Mouse (Mus musculus): Measurements from ENCODE around the gene Fggy. TPM values are rescaled to one million over a fixed set of nuclear protein-coding genes. Genes with fewer than 3 reads are reported as not detected.

The Fggy gene
- total and polyA plus RNA-seq, 3 experiments = 3.8 to 9.7 (median 7.4) TPM

GRCm38 (mm10) chr4:95850044-95850739 is 292.9 kb downstream of the Fggy start:
- Histone ChIP-seq H3K9ac (ENCODE audit: low read depth, low read length) (no peak overlapping the region), H3K36me3 (ENCODE audit: control insufficient read depth, insufficient read depth, low read length) (peaks cover 5% of the 10 kb centered on the region), H3K4me3 (no peak overlapping the region), H3K79me2 (replicated peaks; ENCODE audit: control insufficient read depth, insufficient read depth, low read length) (no peaks in the 10 kb centered on the region), H3K27me3 (ENCODE audit: control insufficient read depth, insufficient read depth, low read length) (no peaks in the 10 kb centered on the region), H3K27ac (peak overlapping the region; percentile 34; the same call in 1 of the 2 replicates), H3K4me1 (ENCODE audit: control insufficient read depth, insufficient read depth, low read length) (peaks cover 15% of the 10 kb centered on the region)
- intact Hi-C loops (cut with DNase I) = no loop called here
- no peak for TF ChIP-seq CTCF (IDR thresholded peaks at IDR 0.05)
- no peak for TF ChIP-seq POLR2A (IDR thresholded peaks at IDR 0.05; ENCODE audit: insufficient read depth, low read depth, low read length)
- no peak for TF ChIP-seq EP300 (IDR thresholded peaks at IDR 0.05; ENCODE audit: insufficient read depth, low read depth, low read length)
- WGBS = 71% methylated on average over 6 of the region's 6 CpGs
- DNase-seq = no peak

GRCm38 (mm10) chr4:95852257-95852656 is 294.9 kb downstream of the Fggy start:
- intact Hi-C loops (cut with DNase I) = no loop called here
- Histone ChIP-seq H3K9ac (ENCODE audit: low read depth, low read length) (no peak overlapping the region), H3K36me3 (ENCODE audit: control insufficient read depth, insufficient read depth, low read length) (0 out of 2 replicates have a peak, but pooled peaks cover 2% of the 10 kb centered on the region), H3K79me2 (replicated peaks; ENCODE audit: control insufficient read depth, insufficient read depth, low read length) (no peaks in the 10 kb centered on the region), H3K4me3 (no peak overlapping the region), H3K27ac (no peak overlapping the region), H3K4me1 (ENCODE audit: control insufficient read depth, insufficient read depth, low read length) (peaks cover 5% of the 10 kb centered on the region), H3K27me3 (ENCODE audit: control insufficient read depth, insufficient read depth, low read length) (no peaks in the 10 kb centered on the region)
- WGBS = 71% methylated on average over 2 of the region's 2 CpGs
- DNase-seq = no peak
- TF ChIP-seq POLR2A (IDR thresholded peaks at IDR 0.05; ENCODE audit: insufficient read depth, low read depth, low read length) (no peak), CTCF (IDR thresholded peaks at IDR 0.05) (no peak), EP300 (IDR thresholded peaks at IDR 0.05; ENCODE audit: insufficient read depth, low read depth, low read length) (no peak)

- no peak overlapping the region for H3K27ac ChIP-seq
Observed at GRCm38 (mm10) chr4:95856008-95856407, 298.7 kb downstream of the Fggy start.

GRCm38 (mm10) chr4:95860601-95861000 is 303.3 kb downstream of the Fggy start:
- DNase-seq = no peak
- no peaks in the 10 kb centered on the region for H3K36me3 ChIP-seq (ENCODE audit: control insufficient read depth, insufficient read depth, low read length)
- H3K27ac ChIP-seq = no peak overlapping the region
- no peaks in the 10 kb centered on the region; the same call in none of the 2 replicates for H3K4me1 ChIP-seq (ENCODE audit: control insufficient read depth, insufficient read depth, low read length)
- no peak overlapping the region for H3K4me3 ChIP-seq
- no peaks in the 10 kb centered on the region for H3K79me2 ChIP-seq (replicated peaks; ENCODE audit: control insufficient read depth, insufficient read depth, low read length)
- TF ChIP-seq POLR2A (IDR thresholded peaks at IDR 0.05; ENCODE audit: insufficient read depth, low read depth, low read length) = no peak
- TF ChIP-seq CTCF (IDR thresholded peaks at IDR 0.05) = no peak
- no peak for TF ChIP-seq EP300 (IDR thresholded peaks at IDR 0.05; ENCODE audit: insufficient read depth, low read depth, low read length)
- H3K9ac ChIP-seq (ENCODE audit: low read depth, low read length) = no peak overlapping the region
- WGBS = 59% methylated on average over 3 of the region's 3 CpGs
- intact Hi-C loops (cut with DNase I) = no loop called here
- no peaks in the 10 kb centered on the region for H3K27me3 ChIP-seq (ENCODE audit: control insufficient read depth, insufficient read depth, low read length)

More at GRCm38 (mm10) chr4:95856008-95856407, 298.7 kb downstream of the Fggy start:
- Histone ChIP-seq H3K27me3 (ENCODE audit: control insufficient read depth, insufficient read depth, low read length) (no peaks in the 10 kb centered on the region), H3K9ac (ENCODE audit: low read depth, low read length) (no peak overlapping the region), H3K4me3 (no peak overlapping the region), H3K4me1 (ENCODE audit: control insufficient read depth, insufficient read depth, low read length) (no peaks in the 10 kb centered on the region), H3K36me3 (ENCODE audit: control insufficient read depth, insufficient read depth, low read length) (no peaks in the 10 kb centered on the region), H3K79me2 (replicated peaks; ENCODE audit: control insufficient read depth, insufficient read depth, low read length) (no peaks in the 10 kb centered on the region)
- 78% methylated on average over 2 of the region's 2 CpGs for WGBS
- TF ChIP-seq CTCF (IDR thresholded peaks at IDR 0.05) (no peak), EP300 (IDR thresholded peaks at IDR 0.05; ENCODE audit: insufficient read depth, low read depth, low read length) (no peak), POLR2A (IDR thresholded peaks at IDR 0.05; ENCODE audit: insufficient read depth, low read depth, low read length) (no peak)
- no peak for DNase-seq
- intact Hi-C loops (cut with DNase I) = no loop called here

GRCm38 (mm10) chr4:95861074-95861473 is 303.8 kb downstream of the Fggy start:
- WGBS = 67% methylated on average over 4 of the region's 4 CpGs
- H3K4me3 ChIP-seq = no peak overlapping the region
- no peaks in the 10 kb centered on the region for H3K79me2 ChIP-seq (replicated peaks; ENCODE audit: control insufficient read depth, insufficient read depth, low read length)
- no peak overlapping the region for H3K9ac ChIP-seq (ENCODE audit: low read depth, low read length)
- DNase-seq = no peak
- no peaks in the 10 kb centered on the region for H3K36me3 ChIP-seq (ENCODE audit: control insufficient read depth, insufficient read depth, low read length)
- no peaks in the 10 kb centered on the region; the same call in none of the 2 replicates for H3K4me1 ChIP-seq (ENCODE audit: control insufficient read depth, insufficient read depth, low read length)
- no peak overlapping the region for H3K27ac ChIP-seq
- intact Hi-C loops (cut with DNase I) = no loop called here
- H3K27me3 ChIP-seq (ENCODE audit: control insufficient read depth, insufficient read depth, low read length) = no peaks in the 10 kb centered on the region
- TF ChIP-seq POLR2A (IDR thresholded peaks at IDR 0.05; ENCODE audit: insufficient read depth, low read depth, low read length) (no peak), CTCF (IDR thresholded peaks at IDR 0.05) (no peak), EP300 (IDR thresholded peaks at IDR 0.05; ENCODE audit: insufficient read depth, low read depth, low read length) (no peak)

- Histone ChIP-seq H3K27ac (no peak overlapping the region), H3K27me3 (ENCODE audit: control insufficient read depth, insufficient read depth, low read length) (no peaks in the 10 kb centered on the region), H3K79me2 (replicated peaks; ENCODE audit: control insufficient read depth, insufficient read depth, low read length) (no peaks in the 10 kb centered on the region), H3K36me3 (ENCODE audit: control insufficient read depth, insufficient read depth, low read length) (no peaks in the 10 kb centered on the region), H3K4me3 (no peak overlapping the region), H3K9ac (ENCODE audit: low read depth, low read length) (no peak overlapping the region), H3K4me1 (ENCODE audit: control insufficient read depth, insufficient read depth, low read length) (no peaks in the 10 kb centered on the region; the same call in none of the 2 replicates)
- WGBS = 58% methylated on average over 5 of the region's 5 CpGs
- peak in 1 of 2 experiments; percentile 18 for DNase-seq
- intact Hi-C loops (cut with DNase I) = no loop called here
- TF ChIP-seq CTCF (IDR thresholded peaks at IDR 0.05) (no peak), POLR2A (IDR thresholded peaks at IDR 0.05; ENCODE audit: insufficient read depth, low read depth, low read length) (no peak), EP300 (IDR thresholded peaks at IDR 0.05; ENCODE audit: insufficient read depth, low read depth, low read length) (no peak)
Observed at GRCm38 (mm10) chr4:95861741-95862155, 304.4 kb downstream of the Fggy start.
